Mouse (Mus musculus): ENCODE measurements around the gene Astl. TPM values are rescaled to one million over a fixed set of nuclear protein-coding genes. Genes with fewer than 3 reads are reported as not detected.

Gene Astl
- polyA plus RNA-seq, 1 experiment: not detected

DNA sequence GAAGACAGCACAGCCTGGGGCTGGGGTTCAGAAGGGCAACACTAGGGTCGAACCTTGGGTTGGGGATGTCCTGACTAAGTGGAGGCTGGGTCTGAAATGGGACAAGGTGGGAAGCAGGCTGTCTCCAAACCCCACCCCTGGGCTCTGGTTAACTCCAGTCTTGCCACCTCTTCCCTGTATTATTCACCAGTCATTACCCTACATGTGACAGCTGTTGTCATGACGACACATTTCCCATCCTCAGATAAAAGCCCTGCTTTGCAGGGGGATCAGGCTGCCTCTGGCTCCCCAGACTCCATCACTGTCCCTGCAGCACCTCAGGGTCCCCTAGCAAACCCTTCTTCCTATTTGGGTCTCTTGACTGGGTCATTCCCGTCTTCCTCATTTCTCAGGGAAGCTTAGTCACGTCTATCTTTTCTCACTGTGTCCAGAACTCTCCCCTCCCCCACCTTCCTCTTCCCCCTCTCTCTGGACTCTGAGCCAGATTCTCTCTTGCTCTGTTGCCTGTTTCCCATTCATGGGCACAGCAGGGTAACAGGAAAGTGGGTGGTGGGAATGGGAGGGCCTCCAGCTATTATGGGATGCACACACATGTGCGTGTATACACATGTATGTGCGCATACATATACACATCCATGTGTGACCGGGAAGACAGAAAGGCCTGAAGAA lies 39.6 kb downstream of the Astl start:
- Histone ChIP-seq H3K4me3 (replicated peaks) (no peak overlapping the region), H3K36me3 (ENCODE audit: control insufficient read depth) (peaks cover 49% of the 10 kb centered on the region), H3K27me3 (ENCODE audit: control insufficient read depth) (no peaks in the 10 kb centered on the region), H3K9me3 (ENCODE audit: control insufficient read depth, low read length) (no peaks in the 10 kb centered on the region), H3K4me1 (ENCODE audit: control insufficient read depth) (peaks cover 75% of the 10 kb centered on the region)
- TF ChIP-seq TAL1 (IDR thresholded peaks at IDR 0.05; ENCODE audit: low read length): no peak
- TF ChIP-seq GATA1 (IDR thresholded peaks at IDR 0.05; ENCODE audit: low read length): no peak

DNA sequence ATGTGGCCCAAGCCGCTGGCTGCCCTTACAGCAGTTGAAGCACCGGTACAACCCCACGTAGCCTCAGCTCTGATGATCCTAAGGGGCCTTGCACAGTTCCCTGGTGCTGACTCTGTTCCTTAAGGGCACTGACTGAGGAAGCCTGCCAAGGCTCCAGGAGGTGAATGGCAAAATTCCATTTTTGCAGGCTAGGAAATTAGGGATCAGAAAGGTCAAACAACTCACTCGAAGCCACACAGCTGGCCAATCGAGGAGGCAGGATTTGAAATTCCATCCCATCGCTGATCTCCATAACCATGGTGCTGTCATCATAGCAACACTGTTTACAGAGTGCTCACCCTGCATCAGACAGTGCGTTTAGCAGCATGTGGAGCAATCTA lies 40.2 kb downstream of the Astl start:
- H3K9me3 ChIP-seq (ENCODE audit: control insufficient read depth, low read length): no peaks in the 10 kb centered on the region
- H3K36me3 ChIP-seq (ENCODE audit: control insufficient read depth): peaks cover 46% of the 10 kb centered on the region
- no peak for TF ChIP-seq GATA1 (IDR thresholded peaks at IDR 0.05; ENCODE audit: low read length)
- no peak for TF ChIP-seq TAL1 (IDR thresholded peaks at IDR 0.05; ENCODE audit: low read length)
- peaks cover 70% of the 10 kb centered on the region for H3K4me1 ChIP-seq (ENCODE audit: control insufficient read depth)
- H3K27me3 ChIP-seq (ENCODE audit: control insufficient read depth): no peaks in the 10 kb centered on the region
- H3K4me3 ChIP-seq (replicated peaks): no peak overlapping the region

DNA sequence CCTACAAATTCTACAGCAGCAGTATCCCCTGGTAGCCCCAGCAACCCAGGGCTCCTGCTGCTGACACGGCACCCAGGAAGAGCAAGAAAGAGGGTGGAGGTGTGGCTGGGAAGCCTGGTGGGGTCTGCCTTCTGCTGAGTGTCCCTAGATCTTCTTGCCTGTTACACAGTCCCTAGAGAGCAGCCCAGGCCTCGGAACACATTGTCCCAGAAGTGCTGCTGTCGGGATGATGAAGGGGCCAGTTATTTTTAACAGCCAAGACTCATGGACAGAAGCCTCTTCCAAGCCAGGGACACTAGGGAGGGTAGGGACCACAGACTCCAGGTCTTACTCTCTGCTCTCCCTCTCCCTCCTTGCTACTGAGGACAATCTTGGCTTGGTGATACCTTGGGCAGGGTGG lies 40.8 kb downstream of the Astl start:
- no peaks in the 10 kb centered on the region for H3K27me3 ChIP-seq (ENCODE audit: control insufficient read depth)
- H3K9me3 ChIP-seq (ENCODE audit: control insufficient read depth, low read length): no peaks in the 10 kb centered on the region
- peaks cover 63% of the 10 kb centered on the region for H3K4me1 ChIP-seq (ENCODE audit: control insufficient read depth)
- no peak overlapping the region for H3K4me3 ChIP-seq (replicated peaks)
- no peak for TF ChIP-seq TAL1 (IDR thresholded peaks at IDR 0.05; ENCODE audit: low read length)
- no peak for TF ChIP-seq GATA1 (IDR thresholded peaks at IDR 0.05; ENCODE audit: low read length)
- H3K36me3 ChIP-seq (ENCODE audit: control insufficient read depth): peaks cover 44% of the 10 kb centered on the region

DNA sequence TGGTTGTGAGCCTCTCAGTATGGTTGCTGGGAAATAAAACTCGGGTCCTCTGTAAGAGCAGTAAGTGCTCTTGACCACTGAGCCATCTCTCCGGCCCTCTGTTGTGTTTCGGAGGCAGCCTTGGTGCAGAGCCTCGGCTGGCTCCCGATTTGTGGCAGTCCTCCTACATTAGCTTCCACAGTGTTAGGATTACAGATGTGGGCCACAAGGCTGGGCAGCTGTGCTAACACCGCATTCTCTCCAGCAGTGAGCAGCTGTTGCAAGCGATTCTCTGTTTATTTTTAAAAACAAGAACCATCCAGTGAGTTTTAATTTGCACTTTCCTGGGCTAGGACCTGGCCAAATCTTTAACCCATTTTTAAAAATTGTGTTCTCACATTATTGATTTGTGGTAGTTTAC lies 45.4 kb downstream of the Astl start:
- H3K4me1 ChIP-seq (ENCODE audit: control insufficient read depth): peaks cover 28% of the 10 kb centered on the region
- H3K4me3 ChIP-seq (replicated peaks): no peak overlapping the region
- no peaks in the 10 kb centered on the region for H3K9me3 ChIP-seq (ENCODE audit: control insufficient read depth, low read length)
- TF ChIP-seq TAL1 (IDR thresholded peaks at IDR 0.05; ENCODE audit: low read length) (no peak), GATA1 (IDR thresholded peaks at IDR 0.05; ENCODE audit: low read length) (no peak)
- H3K36me3 ChIP-seq (ENCODE audit: control insufficient read depth): peaks cover 52% of the 10 kb centered on the region
- H3K27me3 ChIP-seq (ENCODE audit: control insufficient read depth): no peaks in the 10 kb centered on the region

DNA sequence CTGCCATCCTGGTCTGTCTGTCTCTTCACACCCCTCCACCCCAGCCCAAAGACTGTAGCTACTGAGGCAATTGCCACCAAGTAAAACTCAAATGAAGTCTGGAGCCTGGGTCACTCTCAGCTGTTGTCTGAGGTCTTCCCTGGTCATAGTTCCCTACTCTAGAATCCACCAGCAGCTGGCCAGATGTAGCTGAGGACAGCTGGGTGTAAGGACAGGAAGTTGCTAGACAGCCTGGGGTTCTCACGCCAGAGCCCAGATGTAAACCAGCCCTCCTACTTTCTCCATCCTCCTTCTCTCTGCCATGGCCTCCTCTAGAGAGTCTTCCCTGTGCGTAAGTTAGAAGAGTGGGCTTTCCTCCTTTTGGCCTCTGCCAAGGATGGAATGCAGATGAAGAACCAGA lies 49.1 kb downstream of the Astl start:
- TF ChIP-seq GATA1 (IDR thresholded peaks at IDR 0.05; ENCODE audit: low read length): no peak
- no peak for TF ChIP-seq TAL1 (IDR thresholded peaks at IDR 0.05; ENCODE audit: low read length)
- Histone ChIP-seq H3K4me3 (replicated peaks) (no peak overlapping the region), H3K27me3 (ENCODE audit: control insufficient read depth) (no peaks in the 10 kb centered on the region), H3K9me3 (ENCODE audit: control insufficient read depth, low read length) (no peaks in the 10 kb centered on the region), H3K4me1 (ENCODE audit: control insufficient read depth) (peaks cover 14% of the 10 kb centered on the region), H3K36me3 (ENCODE audit: control insufficient read depth) (peaks cover 39% of the 10 kb centered on the region)

DNA sequence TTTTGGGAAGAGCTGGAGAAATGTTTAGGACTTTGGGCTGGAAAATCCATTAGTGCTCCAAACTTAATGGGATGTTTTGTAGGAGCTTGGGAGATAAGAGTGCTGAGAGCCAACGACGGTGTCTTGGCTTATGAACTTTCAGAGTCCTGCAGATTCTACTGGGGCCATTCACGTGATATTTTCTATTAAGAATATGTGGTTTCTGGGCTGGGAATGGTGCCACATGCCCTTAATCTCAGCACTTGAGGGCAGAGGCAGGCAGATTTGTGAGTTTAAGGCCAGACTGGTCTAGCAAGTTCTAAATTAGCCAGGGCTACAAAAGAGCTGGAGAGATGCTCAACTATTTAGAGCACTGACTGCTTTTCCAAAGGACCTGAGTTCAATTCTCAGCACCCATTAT lies 51.9 kb downstream of the Astl start:
- peaks cover 30% of the 10 kb centered on the region for H3K36me3 ChIP-seq (ENCODE audit: control insufficient read depth)
- peaks cover 18% of the 10 kb centered on the region for H3K4me1 ChIP-seq (ENCODE audit: control insufficient read depth)
- no peak overlapping the region for H3K4me3 ChIP-seq (replicated peaks)
- H3K9me3 ChIP-seq (ENCODE audit: control insufficient read depth, low read length): no peaks in the 10 kb centered on the region
- TF ChIP-seq GATA1 (IDR thresholded peaks at IDR 0.05; ENCODE audit: low read length) (no peak), TAL1 (IDR thresholded peaks at IDR 0.05; ENCODE audit: low read length) (no peak)
- H3K27me3 ChIP-seq (ENCODE audit: control insufficient read depth): no peaks in the 10 kb centered on the region

DNA sequence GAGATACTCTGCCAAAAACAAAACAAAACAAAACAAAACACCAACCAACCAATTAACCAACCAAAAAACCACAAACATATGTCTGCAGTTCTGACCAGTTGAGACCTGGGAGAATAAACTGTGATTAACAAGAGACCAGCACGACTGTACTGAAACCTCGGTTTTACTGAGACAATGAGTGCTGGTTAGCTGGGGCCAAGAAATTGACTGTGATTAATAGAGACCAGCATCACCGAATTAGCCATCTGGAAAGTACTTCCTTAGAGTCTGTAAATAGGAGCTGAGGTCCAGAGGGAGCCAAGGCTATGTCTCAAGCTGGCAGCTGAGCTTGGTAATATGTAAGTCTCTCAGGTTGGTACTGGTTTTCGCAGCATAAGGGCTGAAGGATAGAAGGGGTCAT lies 52.4 kb downstream of the Astl start:
- H3K4me3 ChIP-seq (replicated peaks): no peak overlapping the region
- no peaks in the 10 kb centered on the region for H3K9me3 ChIP-seq (ENCODE audit: control insufficient read depth, low read length)
- peaks cover 28% of the 10 kb centered on the region for H3K36me3 ChIP-seq (ENCODE audit: control insufficient read depth)
- peaks cover 14% of the 10 kb centered on the region for H3K4me1 ChIP-seq (ENCODE audit: control insufficient read depth)
- no peaks in the 10 kb centered on the region for H3K27me3 ChIP-seq (ENCODE audit: control insufficient read depth)
- TF ChIP-seq GATA1 (IDR thresholded peaks at IDR 0.05; ENCODE audit: low read length) (no peak), TAL1 (IDR thresholded peaks at IDR 0.05; ENCODE audit: low read length) (no peak)

DNA sequence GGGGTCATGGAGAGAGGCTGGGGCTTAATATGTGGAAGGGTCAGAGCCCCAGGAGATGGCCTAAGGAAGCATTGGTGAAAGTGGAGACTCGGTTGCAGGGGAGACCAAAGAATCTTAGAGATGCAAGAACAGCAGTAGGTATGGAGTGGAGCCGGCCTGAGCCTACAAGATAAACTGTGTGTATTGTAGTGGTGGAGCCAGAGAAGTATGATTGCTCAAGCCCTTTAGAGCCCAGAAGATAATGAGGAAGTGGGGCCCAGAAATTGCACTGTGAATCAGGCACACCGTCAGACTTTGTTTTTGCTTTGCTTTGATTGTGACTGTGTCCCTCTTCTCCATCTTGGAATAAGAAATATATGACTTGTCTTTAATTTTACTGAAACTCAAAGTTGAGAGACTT lies 52.9 kb downstream of the Astl start:
- Histone ChIP-seq H3K9me3 (ENCODE audit: control insufficient read depth, low read length) (no peaks in the 10 kb centered on the region), H3K4me1 (ENCODE audit: control insufficient read depth) (peaks cover 11% of the 10 kb centered on the region), H3K36me3 (ENCODE audit: control insufficient read depth) (peaks cover 26% of the 10 kb centered on the region), H3K4me3 (replicated peaks) (no peak overlapping the region), H3K27me3 (ENCODE audit: control insufficient read depth) (no peaks in the 10 kb centered on the region)
- no peak for TF ChIP-seq GATA1 (IDR thresholded peaks at IDR 0.05; ENCODE audit: low read length)
- no peak for TF ChIP-seq TAL1 (IDR thresholded peaks at IDR 0.05; ENCODE audit: low read length)

DNA sequence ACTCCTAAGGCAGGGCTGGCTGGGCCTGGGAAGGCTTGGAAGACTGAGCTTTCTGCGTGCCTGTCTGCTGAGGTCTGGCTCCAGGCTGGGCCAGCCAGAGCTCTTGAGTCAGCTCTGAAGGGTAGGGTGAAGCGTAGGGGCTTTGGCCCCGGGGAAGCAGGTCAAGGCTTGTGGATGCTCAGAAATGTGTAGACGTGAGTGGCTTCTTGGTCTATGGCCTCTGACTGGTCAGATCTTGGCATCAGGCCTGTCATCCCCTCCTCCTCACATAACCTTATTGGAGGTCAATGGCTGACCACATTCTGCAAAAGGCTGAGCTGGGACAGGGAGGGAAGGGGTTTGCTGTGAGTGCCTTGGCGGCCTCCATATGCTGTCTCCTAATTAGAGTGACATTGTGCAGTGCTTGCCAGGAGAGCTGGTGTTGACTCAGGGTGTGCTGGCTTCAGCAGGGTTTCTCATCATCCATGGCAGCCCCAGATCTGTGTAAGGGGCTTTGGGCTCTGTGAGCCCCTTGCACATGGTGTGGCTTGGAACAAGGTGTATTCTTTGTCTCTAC lies 56.2 kb downstream of the Astl start:
- Histone ChIP-seq H3K27me3 (ENCODE audit: control insufficient read depth) (no peaks in the 10 kb centered on the region; the same call in 1 of the 2 replicates), H3K4me1 (ENCODE audit: control insufficient read depth) (peaks cover 8% of the 10 kb centered on the region), H3K9me3 (ENCODE audit: control insufficient read depth, low read length) (no peaks in the 10 kb centered on the region)

More for the DNA sequence above, 56.2 kb downstream of the Astl start:
- Histone ChIP-seq H3K4me3 (replicated peaks) (no peak overlapping the region), H3K36me3 (ENCODE audit: control insufficient read depth) (no peaks in the 10 kb centered on the region; the same call in 1 of the 2 replicates)
- TF ChIP-seq GATA1 (IDR thresholded peaks at IDR 0.05; ENCODE audit: low read length): no peak
